Mouse (Mus musculus) urinary bladder, postnatal 4 days (tissue): ENCODE measurements around the gene Shpk.

Source experiments
- DNase-seq, 2 experiments: peaks; one replicate each; pipeline ENCODE4 v3.0.0; 2021 to 2022; ENCODE audit warnings: low spot score in 2 of 2

Gene Shpk

GRCm38 (mm10) chr11:73199879-73200278 is 619 bp downstream of the Shpk start:
- no peak for DNase-seq

- no peak for DNase-seq
These were observed 1.8 kb downstream of the Shpk start for GRCm38 (mm10) chr11:73201021-73201420.

- DNase-seq: no peak
These were observed 2.3 kb downstream of the Shpk start for GRCm38 (mm10) chr11:73201597-73201996.

GRCm38 (mm10) chr11:73203895-73204294 is 4.6 kb downstream of the Shpk start:
- no peak for DNase-seq

GRCm38 (mm10) chr11:73205194-73205593 is 5.9 kb downstream of the Shpk start:
- DNase-seq: no peak

- DNase-seq: no peak
These were observed 8.4 kb downstream of the Shpk start for GRCm38 (mm10) chr11:73207621-73208020.

- DNase-seq: no peak
These were observed 14.7 kb downstream of the Shpk start for GRCm38 (mm10) chr11:73213956-73214355.

- DNase-seq: no peak
These were observed 20.4 kb downstream of the Shpk start for GRCm38 (mm10) chr11:73219671-73220070.

- DNase-seq: no peak
These were observed 21.4 kb downstream of the Shpk start for GRCm38 (mm10) chr11:73220651-73221050.

- no peak for DNase-seq
These were observed 23.6 kb downstream of the Shpk start for GRCm38 (mm10) chr11:73222846-73223245.

- DNase-seq: no peak
These were observed 24.7 kb downstream of the Shpk start for GRCm38 (mm10) chr11:73223966-73224365.

- DNase-seq: no peak
These were observed 26.6 kb downstream of the Shpk start for GRCm38 (mm10) chr11:73225856-73226255.

- no peak for DNase-seq
These were observed 29.6 kb downstream of the Shpk start for GRCm38 (mm10) chr11:73228881-73229280.

GRCm38 (mm10) chr11:73230081-73230480 is 30.8 kb downstream of the Shpk start:
- DNase-seq: no peak

- DNase-seq: no peak
These were observed 33.3 kb downstream of the Shpk start for GRCm38 (mm10) chr11:73232513-73232912.

- no peak for DNase-seq
These were observed 34.7 kb downstream of the Shpk start, which contains the start of gene Trpv1 for GRCm38 (mm10) chr11:73233992-73234391. Trpv1 (plus strand) TSS chr11:73234292.

- DNase-seq: peak; percentile 71 to 75
These were observed 36.9 kb downstream of the Shpk start for GRCm38 (mm10) chr11:73235990-73236701.

- DNase-seq: no peak
These were observed 37.5 kb downstream of the Shpk start for GRCm38 (mm10) chr11:73236731-73237130.

GRCm38 (mm10) chr11:73242199-73242598 is 42.9 kb downstream of the Shpk start:
- DNase-seq: no peak

- DNase-seq: no peak
These were observed 43.5 kb downstream of the Shpk start for GRCm38 (mm10) chr11:73242777-73243176.

- no peak for DNase-seq
These were observed 58.2 kb downstream of the Shpk start for GRCm38 (mm10) chr11:73257362-73257945.

GRCm38 (mm10) chr11:73258664-73259063 is 59.4 kb downstream of the Shpk start:
- DNase-seq: no peak

- DNase-seq: no peak
These were observed 61.2 kb downstream of the Shpk start for GRCm38 (mm10) chr11:73260457-73260856.
